Mouse (Mus musculus): ENCODE results near the gene B9d2.
A peak's percentile ranks its signal among the peaks of the same experiment; 100 is the strongest.

B9d2 gene

DNA sequence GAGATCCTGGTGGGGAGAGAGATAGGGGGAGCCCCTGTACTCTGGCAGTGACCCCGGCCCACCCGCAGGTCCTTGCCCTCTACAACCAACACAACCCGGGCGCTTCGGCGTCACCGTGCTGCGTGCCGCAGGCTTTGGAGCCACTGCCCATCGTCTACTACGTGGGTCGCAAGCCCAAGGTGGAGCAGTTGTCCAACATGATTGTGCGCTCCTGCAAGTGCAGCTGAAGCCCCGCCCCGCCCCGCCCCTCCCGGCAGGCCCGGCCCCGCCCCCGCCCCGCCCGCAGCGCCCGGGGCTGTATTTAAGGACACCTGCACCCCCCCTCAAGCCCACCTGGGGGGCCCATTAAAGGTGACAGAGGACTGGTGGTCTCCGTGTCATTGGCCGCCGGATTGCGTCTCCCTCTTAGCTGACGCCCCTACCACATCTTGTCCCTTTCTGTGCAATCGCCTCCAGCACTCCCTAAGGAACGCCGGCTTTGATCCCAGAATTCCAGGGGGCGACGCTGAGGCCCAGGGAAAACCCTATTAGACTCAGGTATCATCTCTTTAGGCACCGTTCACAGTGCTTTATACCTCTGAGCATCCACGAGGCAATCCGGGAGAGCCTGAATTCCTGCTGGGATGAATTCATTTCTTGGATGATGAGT, 24.3 kb downstream of the B9d2 start:
- peak in 1 of 2 experiments; percentile 52 for DNase-seq

DNA sequence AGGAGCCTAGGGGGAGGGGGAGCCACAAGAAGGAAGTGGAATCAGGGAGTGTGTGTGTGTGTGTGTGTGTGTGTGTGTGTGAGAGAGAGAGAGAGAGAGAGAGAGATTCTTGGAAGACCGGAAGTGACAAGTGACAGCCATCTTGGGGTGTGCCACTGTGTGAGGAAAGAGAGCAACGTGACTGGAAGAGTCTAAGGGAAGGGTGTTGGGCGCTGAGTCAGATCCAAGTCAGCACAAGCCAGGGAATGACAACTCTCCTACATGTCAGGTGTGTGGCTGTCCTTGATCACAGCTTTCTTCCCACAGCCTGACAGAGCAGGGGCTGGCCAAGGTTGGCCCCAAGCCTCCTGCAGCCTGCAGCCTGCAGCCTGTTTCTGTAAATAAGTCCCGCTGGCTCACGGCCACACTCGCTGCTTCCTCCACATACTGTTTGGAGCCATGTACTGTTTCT, 25.2 kb downstream of the B9d2 start:
- DNase-seq: peak; percentile 58 to 72

DNA sequence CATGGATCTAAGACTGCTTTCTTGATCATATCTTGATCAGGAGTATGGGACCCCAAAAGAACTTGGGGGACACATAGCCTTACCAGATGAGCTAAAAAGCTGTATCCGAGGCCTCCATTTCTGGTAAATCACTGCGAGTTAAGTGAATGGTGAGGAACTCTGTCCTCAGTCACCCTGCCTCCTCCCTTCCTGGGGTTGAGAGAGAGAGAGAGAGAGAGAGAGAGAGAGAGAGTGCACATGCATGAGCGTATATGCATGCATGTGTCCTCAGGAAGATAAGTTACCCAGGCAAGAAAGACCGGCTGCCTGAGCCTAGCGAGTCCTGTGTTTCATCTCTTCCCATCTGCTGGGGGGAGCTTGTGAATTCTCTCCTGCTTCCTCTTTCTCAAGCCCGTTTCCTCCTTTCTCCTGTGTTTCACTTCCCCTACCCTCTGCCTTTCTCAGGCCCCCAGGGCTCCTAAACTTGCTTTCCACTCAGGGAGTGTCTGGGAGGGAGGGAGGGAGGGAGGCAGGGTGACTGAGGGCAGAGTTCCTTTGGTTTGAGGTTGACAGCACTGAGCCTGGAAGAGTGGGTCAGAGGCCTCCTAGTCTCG, 26.1 kb downstream of the B9d2 start:
- DNase-seq: peak in 1 of 2 experiments; percentile 35

DNA sequence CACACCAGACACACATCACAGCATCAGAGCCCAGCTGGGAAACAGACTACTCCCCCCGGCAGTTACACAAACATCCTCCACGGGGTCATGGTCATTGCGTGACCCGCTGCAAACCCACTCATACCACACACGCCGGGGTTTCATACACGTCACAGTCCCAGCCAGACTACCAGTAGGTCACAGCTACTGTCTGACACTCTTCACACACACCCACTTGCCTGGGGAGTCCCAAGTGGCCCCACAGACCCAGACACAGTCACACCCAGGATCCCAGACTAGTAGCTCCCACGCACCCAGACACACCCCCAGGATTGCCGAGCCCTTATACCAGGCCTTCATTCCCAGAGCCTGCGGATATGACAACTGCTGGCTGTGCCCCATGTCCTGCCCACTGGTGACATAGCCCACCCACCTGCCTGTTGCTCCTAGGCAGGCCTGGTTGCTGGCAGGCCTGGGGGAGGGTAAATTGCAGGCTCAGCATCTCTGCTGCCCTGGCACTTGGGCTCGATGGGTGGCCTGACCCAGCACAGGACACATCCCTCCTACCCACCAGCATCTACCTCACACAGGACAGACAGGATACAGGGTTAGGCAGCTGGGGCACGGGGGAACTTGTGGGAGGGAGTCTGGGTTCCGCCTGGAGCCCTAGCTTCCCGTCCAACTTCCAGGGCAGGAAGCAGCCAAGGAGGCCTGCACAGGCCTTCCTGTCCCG, 27.2 kb downstream of the B9d2 start:
- peak; percentile 64 to 88 for DNase-seq

DNA sequence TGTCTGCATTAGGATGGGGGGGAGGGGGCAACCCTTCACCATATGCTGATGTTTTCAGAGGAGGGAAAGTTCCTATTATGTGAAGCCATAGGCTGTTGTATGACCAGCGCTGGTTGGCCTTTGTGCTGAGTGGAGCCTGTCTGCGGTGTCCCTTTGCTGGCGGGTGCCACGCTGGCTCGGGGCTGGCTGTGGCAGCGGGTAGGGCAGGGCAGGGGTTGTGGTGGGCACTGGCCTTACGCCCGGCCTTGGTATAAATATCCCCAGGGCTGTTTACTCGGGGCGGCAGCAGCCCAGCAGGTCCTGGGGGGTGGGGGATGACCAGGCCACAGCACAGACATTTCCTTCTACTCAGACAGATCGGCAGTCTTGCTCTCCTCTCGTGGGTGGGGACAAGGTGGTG, 29.4 kb downstream of the B9d2 start:
- no peak for DNase-seq

DNA sequence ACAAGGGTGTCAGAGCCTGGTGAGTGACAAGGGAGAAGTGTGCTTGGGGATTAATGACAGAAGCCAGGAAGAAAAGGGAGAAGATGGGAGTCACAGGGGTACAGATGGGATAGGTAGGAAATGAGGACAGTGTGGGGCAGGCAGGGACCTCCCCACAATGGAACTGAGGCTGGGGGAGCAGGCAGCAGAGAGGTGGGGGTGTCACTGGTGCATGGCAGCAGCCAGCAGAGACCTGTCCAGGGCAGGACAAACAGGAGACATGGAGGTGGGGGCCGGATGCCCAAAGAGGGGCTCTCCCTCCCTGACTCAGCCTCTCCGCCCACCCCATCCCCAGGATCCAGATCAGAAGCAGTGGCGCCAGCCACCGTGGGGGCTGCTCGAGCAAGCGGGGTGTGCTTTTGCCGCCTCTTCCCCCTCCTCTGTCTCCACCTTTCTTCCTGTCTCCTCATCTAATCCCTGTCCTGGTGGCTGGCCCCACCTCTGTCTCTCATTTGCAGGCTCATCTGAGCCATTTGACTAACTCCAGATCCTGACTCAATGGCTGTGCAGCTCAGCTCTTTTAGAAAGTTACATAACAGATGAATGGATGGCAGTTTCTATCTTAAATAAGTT, 30.0 kb downstream of the B9d2 start:
- DNase-seq: peak in 1 of 2 experiments; percentile 43

DNA sequence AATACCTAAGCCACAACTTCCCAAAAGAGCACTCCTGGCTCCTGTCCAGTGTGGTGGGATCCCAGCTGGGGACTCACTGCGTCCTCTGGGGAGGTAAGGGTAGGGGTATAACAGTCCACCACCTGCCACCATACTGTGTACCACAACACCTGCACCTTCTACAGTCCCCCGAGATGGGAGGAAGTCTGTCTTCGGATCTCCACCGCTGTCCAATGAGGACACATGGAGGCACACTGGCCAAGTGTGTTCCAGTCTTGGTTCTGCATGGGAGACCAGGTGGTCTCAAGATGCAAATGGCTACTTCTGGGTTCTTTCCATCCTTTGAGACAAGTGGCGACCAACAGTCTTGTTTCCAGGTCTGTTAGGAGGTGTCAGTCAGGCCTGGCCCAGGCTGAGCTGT, 30.6 kb downstream of the B9d2 start:
- no peak for DNase-seq

DNA sequence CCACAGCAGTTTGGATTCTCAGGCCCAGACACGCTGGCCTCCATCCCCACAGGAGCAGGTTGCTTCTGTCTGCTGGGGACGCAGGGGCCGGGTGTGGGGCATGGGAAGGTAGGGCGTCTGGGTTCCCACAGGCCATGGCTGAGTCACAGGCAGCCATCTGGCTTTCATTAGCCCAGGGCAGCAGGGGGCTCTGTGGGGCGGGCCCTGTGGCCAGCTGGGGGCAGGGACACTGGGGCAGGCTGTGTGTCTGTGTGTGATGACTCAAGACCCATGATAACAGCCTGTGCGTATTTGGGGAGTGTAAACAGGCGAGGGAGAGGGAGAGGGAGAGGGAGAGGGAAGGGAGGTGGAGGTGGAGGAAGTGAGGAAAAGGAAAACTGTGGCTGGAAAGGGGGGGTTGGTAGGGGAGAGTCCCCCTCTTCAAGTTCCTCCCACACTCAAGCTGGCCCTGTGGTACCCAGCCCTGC, 31.2 kb downstream of the B9d2 start:
- peak in 1 of 2 experiments; percentile 43 for DNase-seq

DNA sequence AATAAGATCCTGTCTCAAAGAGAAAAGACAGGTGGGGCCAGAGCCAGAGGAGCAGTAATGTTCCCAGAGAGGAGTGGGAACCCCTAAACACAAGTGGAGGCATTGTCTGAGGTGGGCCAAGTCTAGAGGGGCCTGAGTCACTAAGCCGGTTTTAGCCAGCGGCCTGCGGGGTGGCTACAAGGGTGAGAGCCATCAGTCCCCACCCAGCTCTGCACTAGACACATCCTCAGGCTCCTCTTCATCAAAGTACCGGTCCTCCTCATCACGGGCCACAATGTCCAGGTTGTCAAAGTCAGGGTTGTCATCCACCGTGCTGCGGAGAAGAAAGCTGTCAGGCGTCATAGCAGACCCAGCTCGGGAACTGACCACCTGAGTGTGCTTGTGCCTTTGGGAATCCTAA, 32.2 kb downstream of the B9d2 start:
- DNase-seq: no peak

DNA sequence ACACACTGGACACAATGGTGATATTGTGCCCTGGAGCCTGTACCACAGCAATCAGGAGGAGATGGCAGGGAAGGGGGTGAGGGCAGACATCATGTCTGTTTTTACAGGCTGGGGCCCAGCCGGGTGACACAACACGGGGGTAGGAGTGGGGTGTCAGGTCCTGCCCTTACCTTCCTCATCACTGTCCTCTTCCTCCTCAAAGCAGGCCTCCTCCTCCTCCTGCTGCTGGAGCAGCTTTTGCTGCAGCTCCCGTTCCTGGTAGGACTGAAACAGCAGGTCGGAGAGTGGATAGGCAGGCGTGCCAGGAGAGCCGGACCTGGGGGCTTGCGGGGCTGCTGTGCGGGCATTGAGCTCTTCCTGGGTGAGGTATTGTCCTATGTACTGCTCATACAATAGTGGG, 34.0 kb downstream of the B9d2 start:
- DNase-seq: no peak

DNA sequence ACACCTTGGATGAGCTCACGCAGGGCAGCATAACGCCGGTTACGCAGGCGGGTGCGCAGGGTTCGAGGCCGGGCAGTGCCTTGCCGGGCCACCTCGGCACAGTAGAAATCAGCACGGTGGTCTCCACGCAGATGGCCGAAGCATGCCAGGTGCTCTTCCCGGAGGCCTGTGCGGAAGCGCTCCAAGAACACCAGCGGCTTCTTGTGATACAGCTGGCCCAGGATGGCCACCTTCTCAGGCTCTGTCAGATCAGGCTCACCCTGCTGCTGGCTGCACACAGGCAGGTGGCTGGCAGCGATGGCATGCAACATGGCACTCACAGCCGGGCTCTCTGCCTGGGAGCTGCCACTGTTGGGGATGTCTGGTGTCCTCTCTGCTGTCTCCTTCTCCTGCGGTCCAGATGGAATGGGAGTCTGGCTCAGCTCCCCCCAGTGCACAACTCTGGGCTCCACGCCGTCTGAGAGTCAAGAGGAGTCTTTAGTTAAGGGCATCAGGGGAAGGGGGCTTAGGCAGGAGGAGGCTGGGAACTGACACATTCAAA, 35.2 kb downstream of the B9d2 start:
- peak in 1 of 2 experiments; percentile 33 for DNase-seq

DNA sequence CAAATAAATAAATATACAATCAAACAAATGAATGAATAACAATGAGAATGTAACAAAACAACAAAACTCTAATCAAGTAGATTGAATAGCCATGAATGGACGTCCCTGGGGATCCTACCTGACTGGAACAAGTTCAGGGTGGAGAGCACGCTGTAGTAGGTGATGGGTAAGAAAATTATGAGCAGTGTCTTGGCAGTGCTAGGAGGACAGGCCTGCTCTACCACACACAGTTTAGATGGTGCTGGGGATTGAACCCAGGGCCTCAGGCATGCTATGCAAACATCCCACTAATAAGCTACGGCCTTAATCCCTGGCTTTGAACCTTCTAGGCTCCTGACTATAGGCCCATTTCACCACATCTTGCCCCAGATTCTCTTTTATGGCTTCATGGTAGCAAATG, 36.9 kb downstream of the B9d2 start:
- DNase-seq: peak in 1 of 2 experiments; percentile 17

DNA sequence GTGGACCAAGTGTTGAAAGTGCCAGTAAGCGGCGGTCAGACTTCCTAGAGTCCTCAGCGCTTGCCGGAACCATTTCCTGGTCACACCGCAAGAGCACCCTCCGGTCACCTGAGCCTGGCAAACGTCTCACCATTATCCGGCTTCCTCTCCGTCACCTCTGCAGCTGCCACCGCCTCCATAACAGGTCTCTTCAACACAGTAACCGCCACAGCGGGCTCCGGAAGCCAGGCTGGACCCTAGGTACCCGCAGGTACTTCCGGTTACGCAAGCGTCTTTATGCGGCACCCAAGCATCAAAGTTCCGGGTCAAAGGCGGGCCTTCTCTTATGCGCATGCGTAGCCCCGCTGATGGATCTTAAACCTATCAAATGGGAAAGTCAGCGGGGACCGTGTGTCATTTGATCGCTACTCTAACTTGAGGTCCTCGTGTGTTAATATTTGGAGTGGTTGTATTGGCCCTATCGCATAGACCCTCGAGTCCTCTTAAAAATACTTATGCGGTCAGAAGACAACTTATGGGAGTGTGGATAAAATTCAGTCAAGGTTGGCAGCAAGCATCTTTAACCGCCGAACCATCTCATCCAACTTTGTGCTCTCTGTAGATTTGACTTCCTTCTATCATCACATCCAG, 38.3 kb downstream of the B9d2 start, which contains the start of gene Ccdc97:
Ccdc97 (minus strand) TSS at position 301 of the 630 bp plus-strand sequence.
- peak; percentile 96 to 97 for DNase-seq

DNA sequence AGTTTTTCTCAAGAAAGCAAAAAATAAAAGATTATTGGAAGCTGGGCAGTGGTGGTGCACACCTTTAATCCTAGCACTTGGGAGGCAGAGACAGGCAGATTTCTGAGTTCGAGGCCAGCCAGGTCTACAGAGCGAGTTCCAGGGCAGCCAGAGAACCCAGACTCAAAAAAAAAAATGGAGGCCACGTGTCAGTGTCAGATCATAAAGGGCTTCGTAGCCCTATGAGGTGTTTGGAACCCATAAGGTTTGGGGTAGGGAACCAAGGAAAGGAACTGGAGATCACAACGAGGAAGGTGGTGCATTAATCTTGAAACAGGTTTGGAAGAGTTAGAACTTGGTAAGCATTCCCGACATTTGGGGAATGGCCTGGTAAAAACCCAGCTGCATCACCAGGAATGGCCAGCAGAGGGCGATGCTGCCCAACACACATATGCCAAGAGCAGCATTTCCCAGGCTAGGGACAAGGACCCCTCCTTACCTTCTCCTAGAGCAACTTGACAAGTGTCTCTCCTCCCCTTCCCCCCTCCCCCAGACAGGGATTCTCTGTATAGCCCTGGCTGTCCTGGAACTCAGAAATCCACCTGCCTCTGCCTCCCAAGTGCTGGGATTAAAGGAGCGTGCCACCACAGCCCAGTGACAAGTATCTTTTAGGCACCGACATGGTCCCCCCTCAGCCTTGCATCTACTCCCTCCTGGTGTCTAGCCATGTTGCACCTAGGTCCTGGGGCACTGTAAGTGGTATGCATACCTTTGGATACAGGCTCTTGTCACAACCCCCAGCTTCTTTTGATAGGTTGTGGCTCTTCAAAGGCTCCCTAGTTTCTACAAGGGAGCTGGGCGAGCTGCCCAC, 39.4 kb downstream of the B9d2 start:
- peak; percentile 77 to 86 for DNase-seq

DNA sequence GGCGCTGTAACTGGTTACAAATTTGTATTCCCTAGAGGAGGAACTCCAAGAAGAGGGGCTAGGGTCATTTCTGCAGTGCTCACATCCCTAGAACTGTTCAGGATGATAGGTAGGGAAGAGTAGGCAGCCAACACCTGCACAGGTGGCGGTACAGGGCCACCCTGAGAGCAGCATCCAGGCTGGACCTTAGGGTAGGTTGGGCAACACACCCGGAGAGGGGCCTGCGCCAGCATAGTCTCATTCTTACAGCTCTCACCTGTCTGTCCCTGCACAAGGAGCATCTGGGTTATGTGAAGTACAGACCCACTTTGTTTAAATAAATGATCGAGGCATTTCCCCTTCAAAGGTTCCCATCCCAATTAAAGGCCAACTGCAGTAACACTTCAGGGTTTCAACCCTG, 40.2 kb downstream of the B9d2 start:
- DNase-seq: no peak

DNA sequence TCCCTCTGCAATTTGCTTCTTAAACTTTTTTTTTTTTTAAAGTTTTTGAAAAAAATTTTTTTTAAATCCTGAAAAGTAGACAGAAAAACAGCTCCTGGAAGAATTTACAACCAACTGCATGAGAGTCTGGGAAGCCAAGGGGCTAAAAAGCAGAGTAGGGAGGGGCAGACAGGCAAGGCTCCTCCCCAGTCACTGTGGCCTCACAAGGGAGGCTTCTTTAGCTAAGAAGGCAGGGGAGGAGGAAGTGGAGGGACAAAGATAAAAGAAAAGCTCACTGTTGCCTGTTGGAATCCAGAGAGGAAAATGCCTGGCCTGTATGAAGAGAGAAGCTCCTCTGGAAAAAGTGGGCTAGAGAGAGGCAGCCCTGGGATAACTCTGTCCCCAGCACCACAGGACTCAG, 41.2 kb downstream of the B9d2 start:
- peak in 1 of 2 experiments; percentile 12 for DNase-seq

DNA sequence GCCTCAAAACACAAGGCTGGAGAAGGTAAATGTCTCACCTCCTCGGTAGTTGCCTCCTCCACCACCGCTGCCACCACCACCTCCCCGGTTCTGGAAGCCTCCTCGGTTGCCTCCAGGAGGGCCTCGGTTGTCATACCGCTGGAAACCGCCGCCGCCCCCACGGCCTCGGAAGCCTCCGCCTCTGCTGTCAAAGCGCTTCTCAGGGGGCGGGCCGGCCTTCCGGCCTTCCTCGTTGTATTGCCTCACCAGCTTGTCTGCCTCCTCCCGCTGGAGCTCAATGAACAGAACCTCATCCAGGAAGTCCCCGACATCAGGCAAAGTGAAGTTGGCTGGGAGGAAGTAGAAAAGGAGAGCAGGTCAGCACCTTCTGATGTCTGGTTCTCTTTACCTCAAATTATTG, 45.3 kb downstream of the B9d2 start:
- DNase-seq: no peak

DNA sequence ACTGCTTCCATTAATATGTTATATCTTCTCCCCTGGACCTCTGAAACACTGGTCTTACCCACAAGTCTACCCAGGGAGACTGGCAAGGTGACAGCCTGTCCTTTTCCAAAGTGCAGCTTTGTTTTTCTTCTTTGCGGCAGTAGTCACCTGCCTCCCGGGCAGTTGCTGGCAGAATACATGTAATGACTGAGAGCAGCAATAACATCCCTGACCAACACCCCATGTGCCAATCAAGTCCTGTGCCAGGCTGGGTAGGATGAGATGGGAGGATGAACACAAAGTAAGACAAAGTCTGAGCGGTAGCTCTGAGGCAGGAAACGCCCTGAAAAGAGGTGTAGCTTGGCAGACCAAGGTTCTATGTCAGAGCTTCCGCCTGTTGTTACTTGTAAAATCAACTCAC, 47.2 kb downstream of the B9d2 start:
- peak in 1 of 2 experiments; percentile 11 for DNase-seq

DNA sequence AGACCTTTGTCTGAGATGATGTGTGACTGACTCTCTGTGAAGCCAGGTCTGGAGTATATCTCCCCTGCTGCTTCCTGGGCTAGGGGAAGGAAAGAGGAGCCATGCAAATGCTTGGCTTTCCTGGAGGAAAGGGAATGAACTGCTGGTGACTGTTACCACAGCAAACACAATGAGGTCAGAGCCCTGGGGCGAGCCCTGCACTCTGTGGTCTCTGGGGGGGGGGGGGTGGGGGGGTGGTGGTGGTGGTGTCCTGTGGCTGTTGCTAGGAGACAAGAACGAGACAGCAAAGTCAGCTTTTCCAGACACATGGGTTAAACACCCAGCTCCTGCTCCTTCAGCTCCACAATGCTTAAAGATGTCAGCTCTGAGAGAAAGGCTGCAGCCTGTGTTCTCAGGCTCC, 48.8 kb downstream of the B9d2 start:
- DNase-seq: peak in 1 of 2 experiments; percentile 39

DNA sequence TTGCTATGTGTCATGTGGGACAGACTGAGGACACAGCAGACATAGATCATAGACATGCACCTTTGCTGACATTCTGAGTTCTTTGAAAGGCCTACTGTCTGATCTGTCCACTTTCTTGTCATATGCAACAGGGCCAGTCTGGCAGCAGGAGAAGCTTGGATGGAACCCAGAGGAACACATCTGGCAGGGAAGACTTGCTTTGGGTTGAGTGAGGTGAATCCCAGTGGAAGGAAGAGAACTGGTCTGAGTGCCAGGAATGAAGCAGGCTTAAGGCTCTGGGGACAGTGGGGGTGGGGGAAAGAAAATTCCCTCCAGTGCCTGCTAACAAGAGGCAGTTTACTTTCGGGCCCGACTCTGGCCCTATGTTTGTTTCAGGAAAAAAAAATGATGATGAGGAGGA, 49.3 kb downstream of the B9d2 start:
- DNase-seq: peak in 1 of 2 experiments; percentile 41

DNA sequence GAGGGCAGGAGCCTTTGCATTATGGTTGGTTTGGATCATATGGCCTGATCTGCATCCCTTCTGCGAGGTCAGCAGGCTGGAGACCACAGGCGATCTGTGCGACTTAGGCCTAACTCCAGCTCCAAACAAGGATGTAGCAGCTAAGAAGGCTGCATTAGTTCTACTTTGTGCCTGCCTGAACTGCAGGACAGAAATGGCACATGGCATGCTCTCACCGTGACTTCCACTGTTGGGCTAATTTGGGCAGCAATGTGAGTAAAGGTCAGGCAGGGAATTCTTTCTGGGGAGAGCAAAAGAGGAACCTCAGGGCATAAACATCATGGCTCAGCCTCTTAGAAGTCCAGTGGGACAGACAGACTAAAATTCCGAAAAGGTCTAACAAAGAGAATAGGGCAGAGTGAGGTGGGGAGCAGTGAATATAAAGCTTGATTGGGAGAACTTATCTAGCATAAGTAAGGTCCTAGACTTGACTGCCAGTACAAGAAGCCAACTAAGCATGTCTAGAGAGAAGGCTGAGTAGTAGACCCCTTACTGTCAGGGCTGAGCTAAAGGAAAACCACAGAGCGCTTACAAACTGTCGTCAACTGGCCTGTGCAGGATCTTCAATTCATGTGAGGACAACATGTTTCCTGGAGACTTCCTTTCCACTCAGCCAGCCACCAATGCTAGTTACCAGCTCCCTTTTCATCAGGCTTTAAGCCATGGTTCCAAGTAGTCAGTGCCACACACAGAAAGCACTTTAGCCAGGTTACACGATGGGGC, 50.9 kb downstream of the B9d2 start:
- DNase-seq: no peak
